In genomic region chr8:79407356-79407755, GRCm38 (mm10) we compare ENCODE assay signal across 4 mouse cellular contexts. TPM values are rescaled to one million over a fixed set of nuclear protein-coding genes. Genes with fewer than 3 reads are reported as not detected.
A peak's percentile ranks its signal among the peaks of the same experiment; 100 is the strongest.
DNase-seq lines count a peak whose midpoint lies in the region; ATAC-seq lines count a peak whose summit lies in the region.
"Not testable (repeated sequence)": the region's sequence is repeated elsewhere in the genome, so short reads cannot be mapped to it uniquely, and the experiment has no call there.
"Had no signal": no experiment of that assay in that cellular context is flagged by ENCODE, and none has a peak within 500 bp of the region (broad histone marks: within the 10 kb centered on the region; RNA-seq: fewer than 3 reads in every experiment).

No protein-coding gene starts in this region.

- 20% methylated on average over 1 of the region's 1 CpGs for WGBS in macrophage (ENCODE audit: missing documents)
- 79% methylated on average over 1 of the region's 1 CpGs for WGBS in midbrain, embryonic 11.5 days

- not testable (repeated sequence) for ATAC-seq in midbrain, embryonic 11.5 days (ENCODE audit: low FRiP score)

- 0 out of 2 replicates have a peak overlapping the region, but pooled peaks have one; percentile 31 for H3K27ac ChIP-seq in macrophage
- H3K27ac ChIP-seq in midbrain, embryonic 11.5 days (ENCODE audit: low read depth, low read length): not testable (repeated sequence)

- H3K4me3 ChIP-seq in macrophage (ENCODE audit: inconsistent target); midbrain, embryonic 11.5 days (ENCODE audit: low read depth, low read length): not testable (repeated sequence)

- H3K4me2 ChIP-seq in midbrain, embryonic 11.5 days: not testable (repeated sequence)

- not testable (repeated sequence) for H3K9me3 ChIP-seq in midbrain, embryonic 11.5 days (ENCODE audit: control insufficient read depth, low read length)

- not testable (repeated sequence) for H3K27me3 ChIP-seq in midbrain, embryonic 11.5 days (ENCODE audit: control insufficient read depth, insufficient read depth, low read length)

- DNase-seq in heart, adult 11 months: peak; percentile 71
- DNase-seq in midbrain, embryonic 11.5 days (ENCODE audit: low spot score, missing footprints): peak; percentile 80

- H3K36me3 ChIP-seq in macrophage (ENCODE audit: inconsistent target); midbrain, embryonic 11.5 days (ENCODE audit: control insufficient read depth, insufficient read depth, low read length): not testable (repeated sequence)

- H3K9ac ChIP-seq in midbrain, embryonic 11.5 days (ENCODE audit: low read length): not testable (repeated sequence)

- not testable (repeated sequence) for H3K4me1 ChIP-seq in midbrain, embryonic 11.5 days (ENCODE audit: control insufficient read depth, insufficient read depth, low read length)

- not testable (repeated sequence) for H3K79me2 ChIP-seq in macrophage (ENCODE audit: inconsistent target)

RNA-seq across cellular contexts. Expression of gene Smad1, which starts 8.0 kb away (rescaled TPM):
- 10 to 100 TPM in 24 of 26 experiments, 1 to 10 TPM in 2; 6.6 to 55.1 (median 29.4) TPM for total RNA-seq in macrophage (2018; cell fraction: chromatin; rRNA removed)
- total RNA-seq in macrophage (2018; cell fraction: cytosol; rRNA removed): 10 to 100 TPM in 25 of 26 experiments, 1 to 10 TPM in 1; 9.9 to 29.1 (median 18.0) TPM
- total RNA-seq in macrophage (2018; cell fraction: nucleus; rRNA removed): 10 to 100 TPM; 10.4 to 43.5 (median 26.7) TPM
- polyA plus RNA-seq in macrophage (2018): 11.2 to 13.8 TPM (median 12.7 TPM) in 3 replicates
- polyA plus RNA-seq in midbrain, embryonic 11.5 days (2014; fragmentation: Nextera tagmentation; extraction: Ambion mirVana): 55.5 and 63.1 TPM in 2 replicates
- total RNA-seq: CH12.LX had no signal
